Mouse (Mus musculus) embryo, embryonic 11 days (tissue): Measurements from ENCODE around the gene Mbnl2.

Experiments used
- DNase-seq: peaks from one replicate; pipeline ENCODE4 v3.0.0-alpha.2; 2015

Gene Mbnl2

GRCm38 (mm10) chr14:120362409-120362992 is 87.0 kb downstream of the Mbnl2 start:
- DNase-seq = no peak

- no peak for DNase-seq
Measured at GRCm38 (mm10) chr14:120363090-120363818, 87.8 kb downstream of the Mbnl2 start.

GRCm38 (mm10) chr14:120365088-120365487 is 89.6 kb downstream of the Mbnl2 start:
- DNase-seq = no peak

- DNase-seq = no peak
Measured at GRCm38 (mm10) chr14:120366962-120367361, 91.5 kb downstream of the Mbnl2 start.

GRCm38 (mm10) chr14:120367589-120367988 is 92.1 kb downstream of the Mbnl2 start:
- DNase-seq = no peak

- no peak for DNase-seq
Measured at GRCm38 (mm10) chr14:120368456-120368855, 93.0 kb downstream of the Mbnl2 start.

GRCm38 (mm10) chr14:120368914-120369391 is 93.5 kb downstream of the Mbnl2 start:
- DNase-seq = no peak

- DNase-seq = no peak
Measured at GRCm38 (mm10) chr14:120370044-120370443, 94.6 kb downstream of the Mbnl2 start.

- no peak for DNase-seq
Measured at GRCm38 (mm10) chr14:120370631-120371030, 95.2 kb downstream of the Mbnl2 start.

GRCm38 (mm10) chr14:120371174-120371573 is 95.7 kb downstream of the Mbnl2 start:
- DNase-seq = no peak

GRCm38 (mm10) chr14:120373026-120374024 is 97.9 kb downstream of the Mbnl2 start:
- peak; percentile 35 for DNase-seq

- DNase-seq = no peak
Measured at GRCm38 (mm10) chr14:120374786-120375185, 99.3 kb downstream of the Mbnl2 start.

- DNase-seq = no peak
Measured at GRCm38 (mm10) chr14:120377192-120377591, 101.7 kb downstream of the Mbnl2 start.

- no peak for DNase-seq
Measured at GRCm38 (mm10) chr14:120378002-120378401, 102.5 kb downstream of the Mbnl2 start.

- DNase-seq = no peak
Measured at GRCm38 (mm10) chr14:120379716-120380115, 104.2 kb downstream of the Mbnl2 start.

GRCm38 (mm10) chr14:120381378-120382134 is 106.1 kb downstream of the Mbnl2 start:
- no peak for DNase-seq

GRCm38 (mm10) chr14:120382179-120382578 is 106.7 kb downstream of the Mbnl2 start:
- DNase-seq = no peak

- no peak for DNase-seq
Measured at GRCm38 (mm10) chr14:120383186-120383851, 107.8 kb downstream of the Mbnl2 start.

GRCm38 (mm10) chr14:120384615-120385014 is 109.1 kb downstream of the Mbnl2 start:
- no peak for DNase-seq

GRCm38 (mm10) chr14:120387293-120387692 is 111.8 kb downstream of the Mbnl2 start:
- DNase-seq = no peak

- DNase-seq = peak; percentile 74
Measured at GRCm38 (mm10) chr14:120388818-120389691, 113.6 kb downstream of the Mbnl2 start.
